Mouse (Mus musculus) hindbrain, embryonic 14.5 days (tissue): ENCODE measurements around the gene Aunip. TPM values are rescaled to one million over a fixed set of nuclear protein-coding genes. Genes with fewer than 3 reads are reported as not detected.

Source experiments
- ATAC-seq: fragments of 200-750 bp; cut with Nextera tagmentation; 2 replicates; pipeline ENCODE4 v1.8.0; 2017; ENCODE audit warnings: moderate number of reproducible peaks, mild to moderate bottlenecking, moderate TSS enrichment, moderate library complexity; ENCODE audit not compliant: low FRiP score
- DNase-seq: peaks from one replicate; pipeline ENCODE4 v3.0.0-alpha.2; 2015; ENCODE audit warnings: low spot score
- H3K27ac ChIP-seq: fragments of 300-500 bp; sonication (generic); 2 replicates; pipeline ENCODE4 v1.5.1; 2014; ENCODE audit warnings: mild to moderate bottlenecking, moderate library complexity
- H3K27me3 ChIP-seq: fragments of 300-500 bp; sonication (generic); 2 replicates; pipeline ENCODE4 v1.6.1; 2014; ENCODE audit warnings: mild to moderate bottlenecking, low read length, mixed read lengths; ENCODE audit not compliant: control insufficient read depth, insufficient read depth
- H3K36me3 ChIP-seq: fragments of 300-500 bp; sonication (generic); replicated peaks from 2 replicates; pipeline ENCODE4 v1.6.1; 2014; ENCODE audit not compliant: control insufficient read depth, insufficient read depth
- H3K4me1 ChIP-seq: fragments of 300-500 bp; sonication (generic); replicated peaks from 2 replicates; pipeline ENCODE4 v1.6.1; 2014; ENCODE audit warnings: antibody characterized with exemption, low read length, mixed read lengths; ENCODE audit not compliant: control insufficient read depth, insufficient read depth
- H3K4me2 ChIP-seq: fragments of 300-500 bp; sonication (generic); replicated peaks from 2 replicates; pipeline ENCODE4 v1.6.1; 2014; ENCODE audit warnings: mild to moderate bottlenecking, moderate library complexity
- H3K4me3 ChIP-seq: fragments of 300-500 bp; sonication (generic); replicated peaks from 2 replicates; pipeline ENCODE4 v1.5.1; 2014; ENCODE audit warnings: mild to moderate bottlenecking, low read length
- H3K9ac ChIP-seq: fragments of 300-500 bp; sonication (generic); 2 replicates; pipeline ENCODE4 v1.6.1; 2014
- H3K9me3 ChIP-seq: fragments of 300-500 bp; sonication (generic); 2 replicates; pipeline ENCODE4 v1.6.1; 2016; ENCODE audit warnings: low read length; ENCODE audit not compliant: control insufficient read depth
- WGBS: fragments of 180-500 bp; shearing (Covaris S2); extraction: QIAGEN DNeasy Blood & Tissue Kit; methylation state at CpG from one replicate; pipeline ENCODE4 v1.1.7; 2014; 5-methylcytosine and 5-hydroxymethylcytosine counted together
- polyA plus RNA-seq: library from polyadenylated mRNA; unstranded; fragments of >200 nt; fragmentation: Nextera tagmentation; extraction: Ambion mirVana; gene quantifications from 2 replicates; pipeline ENCODE4 v1.2.1, GENCODE M21; 2014

Gene Aunip
- polyA plus RNA-seq, 1 experiment from 2014 or later, result 0.40 TPM

- Histone ChIP-seq H3K4me1 (peaks cover 61% of the 10 kb centered on the region), H3K9me3 (no peaks in the 10 kb centered on the region), H3K36me3 (peaks cover 41% of the 10 kb centered on the region), H3K4me3 (peak overlapping the region; percentile 72), H3K4me2 (peak overlapping the region; percentile 67), H3K9ac (peak overlapping the region; percentile 84), H3K27ac (peak overlapping the region; percentile 96), H3K27me3 (no peaks in the 10 kb centered on the region)
- 26% methylated on average over 3 of the region's 3 CpGs for WGBS
- ATAC-seq (no peak), DNase-seq (peak; percentile 55)
Measured at GRCm38 (mm10) chr4:134469985-134470384, 40.8 kb upstream of the Aunip start.

- Histone ChIP-seq H3K36me3 (peaks cover 56% of the 10 kb centered on the region), H3K9me3 (no peaks in the 10 kb centered on the region), H3K4me1 (peaks cover 49% of the 10 kb centered on the region), H3K9ac (peak overlapping the region; percentile 84), H3K27me3 (no peaks in the 10 kb centered on the region), H3K4me2 (peak overlapping the region; percentile 67), H3K4me3 (peak overlapping the region; percentile 72), H3K27ac (peak overlapping the region; percentile 96)
- ATAC-seq, result no peak
- peak; percentile 59 for DNase-seq
Measured at GRCm38 (mm10) chr4:134471469-134471868, 39.3 kb upstream of the Aunip start.

DNA sequence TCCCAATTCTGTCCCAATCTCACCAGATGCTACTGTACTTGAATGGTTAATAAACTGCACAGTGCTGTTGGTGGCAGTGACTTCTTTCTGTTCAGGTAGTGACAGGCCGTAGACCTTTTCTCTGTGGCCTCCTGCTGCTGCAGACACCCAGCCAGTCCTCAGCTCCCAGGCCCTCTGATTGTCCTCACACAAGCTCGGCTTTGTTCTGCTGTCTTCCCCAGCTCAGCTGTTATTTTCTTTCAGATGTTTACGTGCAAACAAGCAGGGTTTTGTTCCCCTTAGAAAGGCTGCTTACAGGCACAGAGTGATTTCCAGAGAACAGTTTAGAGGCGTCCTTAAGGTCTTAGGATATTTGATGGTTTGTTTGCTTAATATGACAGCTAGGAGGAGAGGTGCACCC lies 37.0 kb upstream of the Aunip start:
- no peaks in the 10 kb centered on the region for H3K27me3 ChIP-seq
- ATAC-seq (no peak), DNase-seq (no peak)
- WGBS, result 46% methylated on average over 4 of the region's 4 CpGs
- peak overlapping the region; percentile 56 for H3K27ac ChIP-seq
- 0 out of 2 replicates have a peak overlapping the region, but pooled peaks have one; percentile 13 for H3K9ac ChIP-seq
- H3K9me3 ChIP-seq, result no peaks in the 10 kb centered on the region
- H3K36me3 ChIP-seq, result peaks cover 70% of the 10 kb centered on the region
- peak overlapping the region; percentile 19; the same call in 1 of the 2 replicates for H3K4me2 ChIP-seq
- peaks cover 39% of the 10 kb centered on the region for H3K4me1 ChIP-seq
- H3K4me3 ChIP-seq, result peak overlapping the region; percentile 1; the same call in 1 of the 2 replicates

DNA sequence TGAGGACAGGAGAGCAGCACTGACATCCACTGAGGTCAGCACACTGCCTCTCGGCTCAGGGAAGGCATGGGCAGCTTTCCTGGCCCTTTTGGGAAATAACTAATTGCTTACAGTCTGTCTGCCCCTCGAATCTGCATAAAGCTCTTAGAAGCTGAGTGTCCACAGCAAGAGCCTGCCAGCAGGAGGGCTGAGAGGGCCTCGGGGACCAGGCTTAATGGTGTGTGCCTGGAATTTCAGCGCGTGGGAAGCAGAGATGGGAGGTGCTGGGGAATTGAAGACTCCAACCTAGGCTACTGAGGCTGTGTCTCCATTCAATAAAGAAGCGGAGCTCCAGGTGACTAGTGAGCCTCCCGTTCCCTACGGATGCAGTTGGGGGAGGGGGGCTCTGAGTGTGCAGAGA lies 36.6 kb upstream of the Aunip start:
- Histone ChIP-seq H3K4me2 (peak overlapping the region; percentile 19; the same call in 1 of the 2 replicates), H3K27ac (peak overlapping the region; percentile 56), H3K9ac (peak overlapping the region; percentile 13; the same call in 1 of the 2 replicates), H3K9me3 (no peaks in the 10 kb centered on the region), H3K4me3 (peak overlapping the region; percentile 1; the same call in 1 of the 2 replicates), H3K36me3 (peaks cover 70% of the 10 kb centered on the region), H3K27me3 (no peaks in the 10 kb centered on the region), H3K4me1 (peaks cover 39% of the 10 kb centered on the region)
- no peak for DNase-seq
- no peak for ATAC-seq
- WGBS, result 26% methylated on average over 8 of the region's 8 CpGs

- Histone ChIP-seq H3K9ac (no peak overlapping the region), H3K4me2 (no peak overlapping the region), H3K36me3 (peaks cover 57% of the 10 kb centered on the region), H3K27ac (peak overlapping the region; percentile 34; the same call in 1 of the 2 replicates), H3K4me3 (no peak overlapping the region), H3K27me3 (no peaks in the 10 kb centered on the region), H3K4me1 (peaks cover 29% of the 10 kb centered on the region), H3K9me3 (no peaks in the 10 kb centered on the region)
- DNase-seq (no peak), ATAC-seq (no peak)
- WGBS, result 85% methylated on average over 8 of the region's 8 CpGs
Measured at GRCm38 (mm10) chr4:134476899-134477298, 33.9 kb upstream of the Aunip start.

DNA sequence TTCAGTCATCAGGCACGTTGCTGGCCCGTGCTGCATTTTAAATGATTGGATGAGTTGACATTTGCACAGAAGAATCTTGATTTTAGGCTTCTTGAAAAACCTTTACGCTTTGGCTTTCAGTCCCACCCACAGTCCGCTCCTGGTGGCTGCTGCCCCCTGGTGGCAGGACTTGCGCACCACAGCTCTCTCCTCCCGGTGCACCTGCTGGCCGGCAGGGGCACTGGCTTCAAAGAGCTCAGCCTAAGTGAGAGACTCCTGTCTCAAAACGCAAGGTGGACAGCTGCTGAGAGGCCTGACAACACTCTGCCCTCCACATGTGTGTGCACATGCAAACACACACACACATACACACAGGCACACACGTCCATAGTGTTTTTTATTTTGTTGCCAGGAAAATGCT lies 32.8 kb upstream of the Aunip start:
- Histone ChIP-seq H3K9ac (no peak overlapping the region), H3K9me3 (no peaks in the 10 kb centered on the region), H3K27me3 (no peaks in the 10 kb centered on the region), H3K27ac (peak overlapping the region; percentile 60; the same call in 1 of the 2 replicates), H3K36me3 (peaks cover 46% of the 10 kb centered on the region), H3K4me2 (no peak overlapping the region), H3K4me3 (no peak overlapping the region), H3K4me1 (peaks cover 18% of the 10 kb centered on the region)
- WGBS, result 8% methylated on average over 9 of the region's 9 CpGs
- peak; percentile 69 for ATAC-seq
- DNase-seq, result peak; percentile 93

- Histone ChIP-seq H3K27ac (no peak overlapping the region), H3K9ac (no peak overlapping the region), H3K4me2 (no peak overlapping the region), H3K36me3 (peaks cover 30% of the 10 kb centered on the region), H3K4me3 (no peak overlapping the region), H3K9me3 (no peaks in the 10 kb centered on the region), H3K27me3 (no peaks in the 10 kb centered on the region), H3K4me1 (peaks cover 4% of the 10 kb centered on the region; the same call in 1 of the 2 replicates)
- no peak for ATAC-seq
- DNase-seq, result no peak
- WGBS, result 82% methylated on average over 4 of the region's 4 CpGs
Measured at GRCm38 (mm10) chr4:134479839-134480238, 31.0 kb upstream of the Aunip start.

- H3K27me3 ChIP-seq, result no peaks in the 10 kb centered on the region
- H3K9ac ChIP-seq, result no peak overlapping the region
- no peak overlapping the region for H3K4me3 ChIP-seq
- H3K27ac ChIP-seq, result no peak overlapping the region
- no peaks in the 10 kb centered on the region for H3K4me1 ChIP-seq
- no peaks in the 10 kb centered on the region for H3K9me3 ChIP-seq
- WGBS, result 28% methylated on average over 6 of the region's 6 CpGs
- no peak overlapping the region for H3K4me2 ChIP-seq
- ATAC-seq, result no peak
- peaks cover 20% of the 10 kb centered on the region for H3K36me3 ChIP-seq
- peak; percentile 70 for DNase-seq
Measured at GRCm38 (mm10) chr4:134480864-134481263, 29.9 kb upstream of the Aunip start.

- Histone ChIP-seq H3K4me1 (no peaks in the 10 kb centered on the region), H3K4me3 (no peak overlapping the region), H3K9ac (no peak overlapping the region), H3K27ac (no peak overlapping the region), H3K4me2 (no peak overlapping the region), H3K9me3 (no peaks in the 10 kb centered on the region), H3K36me3 (peaks cover 16% of the 10 kb centered on the region), H3K27me3 (no peaks in the 10 kb centered on the region)
- DNase-seq (no peak), ATAC-seq (no peak)
- WGBS, result 63% methylated on average over 6 of the region's 6 CpGs
Measured at GRCm38 (mm10) chr4:134481270-134481669, 29.5 kb upstream of the Aunip start.

DNA sequence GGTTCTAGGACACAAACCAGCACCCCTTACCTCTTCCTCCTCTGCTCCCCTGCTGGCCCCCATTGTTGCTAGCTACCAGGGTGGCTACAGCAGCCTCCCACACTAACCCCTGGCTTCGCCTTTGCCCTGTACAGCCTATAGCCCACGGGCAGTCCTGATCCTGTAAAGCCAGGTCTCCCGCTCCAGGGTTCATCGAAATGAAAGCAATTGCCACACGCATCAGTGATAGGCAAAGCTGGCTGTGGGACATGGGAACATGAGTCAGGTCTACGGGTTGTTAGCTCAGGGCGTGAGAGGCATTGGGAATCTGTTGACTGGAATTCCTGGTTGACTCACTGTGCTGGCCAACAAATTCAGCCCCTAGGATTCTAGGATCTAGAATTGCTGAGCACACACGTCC lies 28.4 kb upstream of the Aunip start:
- no peaks in the 10 kb centered on the region for H3K4me1 ChIP-seq
- no peak overlapping the region for H3K9ac ChIP-seq
- no peaks in the 10 kb centered on the region for H3K27me3 ChIP-seq
- H3K4me3 ChIP-seq, result no peak overlapping the region
- H3K36me3 ChIP-seq, result 0 out of 2 replicates have a peak, but pooled peaks cover 4% of the 10 kb centered on the region
- H3K4me2 ChIP-seq, result no peak overlapping the region
- no peaks in the 10 kb centered on the region for H3K9me3 ChIP-seq
- 83% methylated on average over 8 of the region's 8 CpGs for WGBS
- ATAC-seq (no peak), DNase-seq (no peak)
- no peak overlapping the region for H3K27ac ChIP-seq
